Mouse (Mus musculus): ENCODE results near the gene Tspan31.

DNA sequence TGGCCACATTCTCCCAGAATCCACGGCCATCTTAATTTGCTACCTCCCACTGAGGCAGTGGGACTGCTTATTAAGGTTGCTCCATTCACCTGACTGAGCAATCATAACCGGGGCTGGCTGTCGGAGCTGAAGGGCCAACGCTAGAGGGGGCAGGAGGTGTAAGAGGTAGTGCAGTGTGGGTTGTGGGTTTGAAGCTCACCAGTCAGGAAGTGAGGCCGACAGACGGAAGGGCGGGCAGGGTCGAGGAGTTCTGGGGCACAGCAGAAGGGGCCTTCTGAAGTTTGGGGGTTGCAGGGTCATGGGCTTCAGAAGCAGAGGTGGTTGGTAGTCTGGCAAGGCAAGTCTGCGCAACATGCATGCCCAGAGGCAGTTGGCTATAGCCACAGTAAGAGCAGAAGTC lies 5.0 kb upstream of the Tspan31 start, which contains the start of gene Agap2:
- TF ChIP-seq CTCF (IDR thresholded peaks at IDR 0.05; ENCODE audit: low read depth): no peak
- no peak for TF ChIP-seq EP300 (IDR thresholded peaks at IDR 0.05; ENCODE audit: low read depth)
